Mouse (Mus musculus): ENCODE results near the gene Upf2. TPM values are rescaled to one million over a fixed set of nuclear protein-coding genes. Genes with fewer than 3 reads are reported as not detected.
"Not testable (repeated sequence)": the region's sequence is repeated elsewhere in the genome, so short reads cannot be mapped to it uniquely, and the experiment has no call there.

Gene Upf2
- polyA plus RNA-seq, 1 experiment from 2014 or later = 22.9 TPM

GRCm38 (mm10) chr2:5948964-5949363 is 2.3 kb upstream of the Upf2 start:
- H3K27me3 ChIP-seq = peaks cover 4% of the 10 kb centered on the region
- TF ChIP-seq CTCF (IDR thresholded peaks at IDR 0.05) = no peak
- ChIA-PET POLR2A (no interaction called here), CTCF (no interaction called here)
- ATAC-seq (no peak), DNase-seq (ENCODE audit: low read depth, low spot score) (no peak)
- in situ Hi-C loops (cut with MboI; ENCODE audit: low pct_unique_long_range_greater_than_20kb) = no loop called here

GRCm38 (mm10) chr2:5949821-5950220 is 1.4 kb upstream of the Upf2 start:
- H3K27me3 ChIP-seq; POLR2A ChIA-PET; DNase-seq (ENCODE audit: low read depth, low spot score); ATAC-seq; in situ Hi-C loops (cut with MboI; ENCODE audit: low pct_unique_long_range_greater_than_20kb): not testable (repeated sequence)
- CTCF ChIA-PET = interaction anchor here (0.7 kb wide), 1 partner anchor 44 kb away, joined by 3 read pairs; no protein-coding TSS in a partner anchor

GRCm38 (mm10) chr2:5950305-5950704 is 964 bp upstream of the Upf2 start:
- DNase-seq (ENCODE audit: low read depth, low spot score) = no peak
- in situ Hi-C loops (cut with MboI; ENCODE audit: low pct_unique_long_range_greater_than_20kb) = no loop called here
- peaks cover 3% of the 10 kb centered on the region for H3K27me3 ChIP-seq
- CTCF ChIA-PET = no interaction called here
- POLR2A ChIA-PET = interaction anchor here (1.8 kb wide), 1 partner anchor 14 kb away, joined by 6 read pairs; no protein-coding TSS in a partner anchor
- TF ChIP-seq CTCF (IDR thresholded peaks at IDR 0.05) = no peak
- no peak for ATAC-seq

DNA sequence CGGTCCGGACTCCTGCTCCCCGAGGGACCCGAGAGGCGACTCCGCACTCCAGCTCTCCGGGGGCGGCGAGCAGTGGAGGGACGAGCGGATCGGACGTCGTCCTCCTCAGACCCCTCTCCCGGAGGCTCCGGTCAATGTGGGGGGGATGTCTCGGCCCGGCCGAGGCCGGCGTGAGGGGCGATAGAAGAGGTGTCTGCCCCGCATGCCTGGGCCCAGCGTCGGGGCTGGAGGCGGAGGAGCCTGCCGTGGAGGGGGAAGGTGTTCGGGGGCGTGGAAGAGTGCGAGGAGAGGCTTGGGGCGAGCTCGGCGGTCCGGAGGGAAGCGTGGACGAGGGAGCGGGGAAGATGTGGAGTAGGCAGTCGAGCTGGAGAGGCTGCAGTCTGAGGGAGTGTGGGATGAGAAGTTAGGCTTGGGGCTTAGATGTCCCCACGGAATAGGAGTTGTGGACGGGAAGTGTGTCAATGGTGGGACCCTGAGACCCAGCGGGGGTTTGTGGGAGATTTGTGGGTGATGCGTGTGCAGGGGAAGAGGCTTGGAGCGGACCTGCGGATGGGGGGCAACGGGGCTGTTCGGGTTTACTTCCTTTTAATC is 447 bp downstream of the Upf2 start:
- ChIA-PET POLR2A (interaction anchor here (0.9 to 1.8 kb wide), 3 partner anchors 15 to 45 kb away, joined by 3 to 6 read pairs (median 3); no protein-coding TSS in a partner anchor), CTCF (interaction anchor here (1.1 kb wide), 1 partner anchor 10 kb away, joined by 3 read pairs; no protein-coding TSS in a partner anchor)
- H3K27me3 ChIP-seq = no peaks in the 10 kb centered on the region
- TF ChIP-seq CTCF (IDR thresholded peaks at IDR 0.05) = no peak
- in situ Hi-C loops (cut with MboI; ENCODE audit: low pct_unique_long_range_greater_than_20kb) = no loop called here
- ATAC-seq (peak; percentile 75), DNase-seq (ENCODE audit: low read depth, low spot score) (no peak)

GRCm38 (mm10) chr2:5957705-5958104 is 6.4 kb downstream of the Upf2 start:
- no peak for ATAC-seq
- CTCF ChIA-PET = no interaction called here
- POLR2A ChIA-PET = no interaction called here
- in situ Hi-C loops (cut with MboI; ENCODE audit: low pct_unique_long_range_greater_than_20kb) = no loop called here
- TF ChIP-seq CTCF (IDR thresholded peaks at IDR 0.05) = no peak
- no peaks in the 10 kb centered on the region for H3K27me3 ChIP-seq
- DNase-seq (ENCODE audit: low read depth, low spot score) = no peak

GRCm38 (mm10) chr2:5962265-5962664 is 11.0 kb downstream of the Upf2 start:
- CTCF ChIA-PET = no interaction called here

GRCm38 (mm10) chr2:5963729-5964128 is 12.5 kb downstream of the Upf2 start:
- CTCF ChIA-PET = interaction anchor here (1.2 kb wide), 1 partner anchor 195 kb away, joined by 3 read pairs; no protein-coding TSS in a partner anchor
- TF ChIP-seq CTCF (IDR thresholded peaks at IDR 0.05) = peak; percentile 37
- H3K27me3 ChIP-seq; DNase-seq (ENCODE audit: low read depth, low spot score); ATAC-seq; POLR2A ChIA-PET; in situ Hi-C loops (cut with MboI; ENCODE audit: low pct_unique_long_range_greater_than_20kb): not testable (repeated sequence)

More at GRCm38 (mm10) chr2:5962265-5962664, 11.0 kb downstream of the Upf2 start:
- in situ Hi-C loops (cut with MboI; ENCODE audit: low pct_unique_long_range_greater_than_20kb) = no loop called here
- DNase-seq (ENCODE audit: low read depth, low spot score) (no peak), ATAC-seq (no peak)
- no peak for TF ChIP-seq CTCF (IDR thresholded peaks at IDR 0.05)
- H3K27me3 ChIP-seq = no peaks in the 10 kb centered on the region
- POLR2A ChIA-PET = no interaction called here

DNA sequence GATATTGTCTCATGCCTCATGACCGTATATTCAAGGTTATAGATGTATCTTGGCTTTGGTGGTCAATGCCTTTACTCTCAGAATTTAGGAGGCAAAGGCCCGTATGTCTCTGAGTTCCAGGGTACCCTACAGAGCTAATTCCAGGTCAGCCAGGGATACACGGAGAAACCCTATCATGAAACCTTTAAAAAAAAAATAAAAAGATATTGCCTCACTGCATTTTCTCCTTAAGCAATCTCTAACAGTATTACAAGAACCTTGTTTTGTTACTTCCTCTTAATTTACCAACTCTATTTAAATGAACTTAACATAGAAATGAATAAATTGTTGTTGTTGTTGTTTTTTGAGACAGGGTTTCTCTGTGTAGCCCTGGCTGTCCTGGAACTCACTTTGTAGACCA is 14.7 kb downstream of the Upf2 start:
- POLR2A ChIA-PET = no interaction called here
- in situ Hi-C loops (cut with MboI; ENCODE audit: low pct_unique_long_range_greater_than_20kb) = no loop called here
- CTCF ChIA-PET = no interaction called here
- no peak for TF ChIP-seq CTCF (IDR thresholded peaks at IDR 0.05)
- no peak for DNase-seq (ENCODE audit: low read depth, low spot score)
- ATAC-seq = no peak
- no peaks in the 10 kb centered on the region for H3K27me3 ChIP-seq

- TF ChIP-seq CTCF (IDR thresholded peaks at IDR 0.05) = peak; percentile 39
- ATAC-seq; POLR2A ChIA-PET; H3K27me3 ChIP-seq; in situ Hi-C loops (cut with MboI; ENCODE audit: low pct_unique_long_range_greater_than_20kb); DNase-seq (ENCODE audit: low read depth, low spot score): not testable (repeated sequence)
- CTCF ChIA-PET = interaction anchor here (1.0 kb wide), 1 partner anchor 25 kb away, joined by 3 read pairs; no protein-coding TSS in a partner anchor
Measured at GRCm38 (mm10) chr2:5970629-5971028, 19.4 kb downstream of the Upf2 start.

DNA sequence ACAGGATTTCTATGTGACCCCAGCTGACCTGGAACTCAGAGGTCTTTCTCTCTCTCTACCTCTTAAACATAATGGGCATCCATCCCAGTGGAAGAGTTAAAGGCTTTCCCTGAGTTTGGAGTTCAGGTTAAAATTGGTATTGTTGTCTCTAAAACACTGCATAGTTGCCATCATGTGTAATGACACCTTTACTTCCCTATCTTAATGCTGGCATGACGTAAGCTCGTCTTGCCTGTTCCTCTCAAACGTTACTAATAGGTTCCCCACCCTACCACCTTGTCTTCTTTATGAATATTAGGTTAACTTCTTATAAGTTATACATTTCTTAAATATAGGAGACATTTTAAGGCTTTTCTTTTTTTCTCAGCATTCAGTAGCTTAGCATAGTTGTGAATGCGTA is 26.3 kb downstream of the Upf2 start:
- in situ Hi-C loops (cut with MboI; ENCODE audit: low pct_unique_long_range_greater_than_20kb) = no loop called here
- no peaks in the 10 kb centered on the region for H3K27me3 ChIP-seq
- CTCF ChIA-PET = interaction anchor here (0.7 to 1.3 kb wide), 2 partner anchors 10 to 40 kb away, joined by 3 read pairs; no protein-coding TSS in a partner anchor
- no peak for ATAC-seq
- TF ChIP-seq CTCF (IDR thresholded peaks at IDR 0.05) = no peak
- DNase-seq (ENCODE audit: low read depth, low spot score) = no peak
- POLR2A ChIA-PET = no interaction called here

DNA sequence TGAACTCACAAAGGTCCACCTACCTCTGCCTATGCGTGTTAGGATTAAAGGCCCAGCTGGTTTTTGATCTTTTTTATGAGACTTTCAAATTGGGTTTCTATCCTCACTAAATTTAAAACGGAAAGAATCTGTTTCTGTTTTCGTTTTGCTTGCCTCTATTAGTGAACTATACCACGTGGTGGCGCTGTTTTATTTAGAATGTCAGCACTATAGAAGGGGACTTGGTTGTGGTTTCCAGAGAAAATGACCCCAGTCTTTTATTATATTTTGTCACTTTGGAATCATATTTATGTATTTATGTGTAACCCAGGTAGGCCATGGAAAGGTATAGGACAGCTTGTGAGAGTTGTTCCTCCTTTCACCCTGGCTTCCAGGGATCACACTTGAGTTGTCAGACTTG is 44.3 kb downstream of the Upf2 start:
- DNase-seq (ENCODE audit: low read depth, low spot score) = peak; percentile 7
- CTCF ChIA-PET = interaction anchor here (0.8 to 2.3 kb wide), 14 partner anchors 9 to 178 kb away, joined by 3 to 17 read pairs (median 3); no protein-coding TSS in a partner anchor
- in situ Hi-C loops (cut with MboI; ENCODE audit: low pct_unique_long_range_greater_than_20kb) = loop anchor here (5.0 to 10.0 kb wide), 2 partner anchors 172 to 409 kb away; no protein-coding TSS in a partner anchor
- H3K27me3 ChIP-seq = no peaks in the 10 kb centered on the region
- ATAC-seq = no peak
- POLR2A ChIA-PET = interaction anchor here (0.6 kb wide), 1 partner anchor 124 kb away, joined by 4 read pairs; no protein-coding TSS in a partner anchor
- TF ChIP-seq CTCF (IDR thresholded peaks at IDR 0.05) = peak; percentile 56
